8 mouse cellular contexts compared by ENCODE assay signal in the genomic region with DNA sequence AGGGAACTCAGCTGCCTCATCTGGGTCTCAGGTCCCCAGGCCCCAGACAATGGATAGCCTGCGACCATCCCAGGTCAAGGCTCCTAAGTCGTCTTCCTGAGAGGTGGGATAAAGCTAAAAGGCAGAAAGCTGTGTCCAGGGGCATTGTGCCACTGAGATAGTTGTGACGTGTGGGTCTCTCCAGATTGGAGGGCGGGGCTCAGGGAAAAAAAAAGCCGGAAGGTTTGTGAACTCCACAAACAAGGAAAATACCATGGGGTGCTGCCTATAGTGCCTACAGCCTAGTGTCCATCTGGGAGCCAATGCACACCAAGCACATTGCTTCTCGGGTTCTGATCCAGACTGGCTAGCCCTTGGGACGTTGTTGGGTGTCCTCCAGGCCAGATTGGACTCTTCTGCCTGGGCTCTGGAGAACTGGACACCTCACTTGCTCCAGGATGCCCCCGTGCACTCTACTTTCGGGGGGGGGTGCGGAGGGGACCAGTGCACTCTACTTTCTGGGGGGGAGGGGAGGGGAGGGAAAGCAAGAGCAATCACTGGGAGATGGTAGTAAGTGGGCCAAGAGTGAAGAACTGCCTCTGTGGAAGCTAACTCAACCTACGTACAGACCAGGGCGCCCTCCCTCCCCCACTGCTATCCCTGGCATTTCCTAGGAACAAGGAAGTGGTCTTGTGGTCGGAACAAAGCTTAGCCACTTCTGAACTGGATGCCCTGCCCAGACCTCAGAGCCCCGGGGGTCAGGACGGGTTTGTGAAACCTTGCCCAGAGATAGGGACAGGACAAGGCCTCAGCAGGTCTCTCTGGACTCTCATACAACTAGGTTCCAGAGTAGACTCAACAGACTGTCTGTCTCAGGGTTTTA. TPM values are rescaled to one million over a fixed set of nuclear protein-coding genes. Genes with fewer than 3 reads are reported as not detected.
DNase-seq lines count a peak whose midpoint lies in the region; ATAC-seq lines count a peak whose summit lies in the region.

No protein-coding gene starts in this region.

- peaks cover 32 to 35% of the 10 kb centered on the region in 2 experiments for H3K4me1 ChIP-seq in heart, embryonic 14.5 days (ENCODE audit: control insufficient read depth in 2 of 2, insufficient read depth in 2 of 2, low read length in 2 of 2)

- H3K4me2 ChIP-seq in heart, embryonic 14.5 days (ENCODE audit: low read length), result 0 out of 2 replicates have a peak overlapping the region, but pooled peaks have one; percentile 32

- H3K27ac ChIP-seq in heart, embryonic 14.5 days (replicated peaks in 1 of 2; ENCODE audit: control insufficient read depth in 1 of 2, insufficient read depth in 1 of 2, low read depth in 2 of 2, low read length in 2 of 2), result peak overlapping the region; percentile 49 to 61; a peak in 2 of 4 replicates

- H3K9me3 ChIP-seq in heart, embryonic 14.5 days (ENCODE audit: control insufficient read depth, low read length), result no peaks in the 10 kb centered on the region

- DNase-seq in heart, postnatal 10 days, result no peak
- peak; percentile 50 for DNase-seq in NIH3T3 (ENCODE audit: low read depth)
- peak; percentile 57 for DNase-seq in kidney, adult 18-20 months
- DNase-seq in lung, postnatal 25 days (ENCODE audit: low spot score), result peak; percentile 77
- DNase-seq in right cerebral cortex, postnatal 4 days, result no peak
- no peak for DNase-seq in testis, postnatal 10 days (ENCODE audit: low spot score)
- no peak for DNase-seq in left cerebral cortex, postnatal 4 days

- WGBS in heart, embryonic 14.5 days, result 60% methylated on average over 15 of the region's 15 CpGs

- no peaks in the 10 kb centered on the region for H3K36me3 ChIP-seq in heart, embryonic 14.5 days (ENCODE audit: control insufficient read depth, insufficient read depth, low read length)

- H3K4me3 ChIP-seq in heart, embryonic 14.5 days (ENCODE audit: control insufficient read depth in 1 of 2, insufficient read depth in 1 of 2, low read depth in 1 of 2, low read length in 2 of 2), result no peak overlapping the region

- no peaks in the 10 kb centered on the region for H3K27me3 ChIP-seq in heart, embryonic 14.5 days (ENCODE audit: control insufficient read depth, insufficient read depth, low read length)

- intact Hi-C loops in heart, postnatal 10 days (cut with DNase I), result no loop called here
- intact Hi-C loops in left cerebral cortex, postnatal 4 days (cut with DNase I), result no loop called here

- peak overlapping the region; percentile 30; the same call in 1 of the 2 replicates for H3K9ac ChIP-seq in heart, embryonic 14.5 days (ENCODE audit: low read length)

- no peak for ATAC-seq in heart, embryonic 14.5 days (ENCODE audit: insufficient number of reproducible peaks, insufficient read depth, low FRiP score, low read depth)

RNA-seq across cellular contexts. Expression of a gene that starts 6.8 kb away (rescaled TPM):
- 42.3 and 47.1 TPM in 2 replicates for polyA plus RNA-seq in heart, embryonic 14.5 days (2014; fragmentation: Nextera tagmentation; extraction: Ambion mirVana)
- 10 to 100 TPM; 49.8 to 85.5 TPM for total RNA-seq in heart, postnatal 10 days (2021)
- total RNA-seq in left cerebral cortex, postnatal 4 days (2021), result 10 to 100 TPM; 44.6 to 49.3 TPM

RNA-seq across cellular contexts. Expression of a gene that starts 35.8 kb away (rescaled TPM):
- 46.3 and 53.1 TPM in 2 replicates for polyA plus RNA-seq in heart, embryonic 14.5 days (2014; fragmentation: Nextera tagmentation; extraction: Ambion mirVana)
- total RNA-seq in heart, postnatal 10 days (2021), result 10 to 100 TPM; 16.8 to 20.3 TPM
- total RNA-seq in left cerebral cortex, postnatal 4 days (2021), result 10 to 100 TPM; 26.2 to 35.6 TPM

RNA-seq across cellular contexts. Expression of a gene that starts 36.1 kb away (rescaled TPM):
- polyA plus RNA-seq in heart, embryonic 14.5 days (2014; fragmentation: Nextera tagmentation; extraction: Ambion mirVana), result 9.9 and 10.9 TPM in 2 replicates
- 1 to 10 TPM; 8.6 to 8.8 TPM for total RNA-seq in heart, postnatal 10 days (2021)
- total RNA-seq in left cerebral cortex, postnatal 4 days (2021), result 10 to 100 TPM; 10.1 to 11.5 TPM

Comparison
In these comparisons a context has a peak if more than half of its experiments do, and no peak if none do; other contexts are left out.
1. DNase-seq: peak in NIH3T3 (single experiment), kidney, adult 18-20 months (single experiment) and lung, postnatal 25 days (single experiment); none in heart, postnatal 10 days (0 of 2), right cerebral cortex, postnatal 4 days (single experiment), testis, postnatal 10 days (single experiment) and left cerebral cortex, postnatal 4 days (single experiment).